14 mouse cellular contexts compared by ENCODE assay signal in the genomic region with DNA sequence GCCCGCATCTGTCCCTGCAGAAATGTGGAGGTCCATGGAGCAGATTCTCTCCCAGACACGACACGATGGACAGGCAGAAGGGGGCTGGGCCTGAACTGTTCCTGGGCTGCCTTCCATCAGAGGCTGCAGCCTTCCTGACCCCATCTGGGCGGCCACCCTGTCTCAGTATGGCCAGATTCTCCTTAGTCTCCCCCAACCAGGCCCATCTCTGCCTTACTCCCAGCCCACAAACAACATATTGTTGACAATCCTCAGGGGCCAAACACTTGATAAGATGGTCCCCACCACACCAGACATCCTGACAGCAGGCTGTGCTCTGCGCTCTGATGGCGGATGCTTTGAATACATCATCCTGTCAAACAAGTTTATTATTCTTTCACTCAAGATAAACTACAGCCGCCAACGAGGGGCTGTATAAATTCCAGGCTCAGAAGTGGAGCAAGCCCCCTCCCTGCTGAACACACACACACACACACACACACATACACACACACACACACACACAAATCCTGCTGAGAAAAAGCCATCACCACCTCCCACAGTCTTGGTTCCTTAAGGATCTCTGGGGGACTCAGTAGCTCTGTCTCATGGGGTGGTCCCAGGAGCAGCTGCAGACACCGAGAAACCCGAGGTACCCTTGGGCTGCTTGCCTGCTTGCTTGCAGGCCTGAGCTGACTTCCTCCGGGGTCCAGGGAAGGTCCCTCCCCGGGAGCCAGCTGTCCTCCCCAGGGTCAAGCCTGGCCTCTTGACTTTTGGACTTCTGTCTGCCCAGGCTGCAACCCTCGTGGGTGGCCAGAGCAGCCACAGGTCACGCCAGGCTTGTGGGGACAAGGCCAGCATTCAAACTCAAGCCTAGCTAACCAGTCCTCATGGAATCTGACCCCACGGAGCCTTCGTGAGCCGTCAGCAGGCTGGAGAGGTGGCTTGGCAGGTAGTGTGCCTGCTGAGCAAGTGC.
DNase-seq lines count a peak whose midpoint lies in the region; ATAC-seq lines count a peak whose summit lies in the region.
"Had no signal": no experiment of that assay in that cellular context is flagged by ENCODE, and none has a peak within 500 bp of the region (broad histone marks: within the 10 kb centered on the region; RNA-seq: fewer than 3 reads in every experiment).

No protein-coding gene starts in this region.

- no peaks in the 10 kb centered on the region for H3K36me3 ChIP-seq in lung, embryonic 15.5 days
- H3K36me3 ChIP-seq in embryonic facial prominence, embryonic 12.5 days: no peaks in the 10 kb centered on the region
- H3K36me3 ChIP-seq in limb, embryonic 11.5 days (ENCODE audit: control insufficient read depth, insufficient read depth, low read length): no peaks in the 10 kb centered on the region
- H3K36me3 ChIP-seq: embryonic facial prominence, embryonic 13.5 days; forebrain, embryonic 15.5 days; G1E; heart, embryonic 15.5 days; limb, embryonic 13.5 days; neural tube, embryonic 13.5 days had no signal

- H3K4me3 ChIP-seq in lung, embryonic 15.5 days: no peak overlapping the region
- H3K4me3 ChIP-seq in embryonic facial prominence, embryonic 12.5 days: no peak overlapping the region
- no peak overlapping the region for H3K4me3 ChIP-seq in limb, embryonic 11.5 days (ENCODE audit: low read depth, low read length)
- H3K4me3 ChIP-seq: embryonic facial prominence, embryonic 13.5 days; forebrain, embryonic 15.5 days; heart, embryonic 15.5 days; limb, embryonic 13.5 days; neural tube, embryonic 13.5 days had no signal

- H3K9ac ChIP-seq in lung, embryonic 15.5 days: no peak overlapping the region
- no peak overlapping the region for H3K9ac ChIP-seq in embryonic facial prominence, embryonic 12.5 days
- no peak overlapping the region for H3K9ac ChIP-seq in limb, embryonic 11.5 days (ENCODE audit: low read length)
- H3K9ac ChIP-seq: embryonic facial prominence, embryonic 13.5 days; forebrain, embryonic 15.5 days; heart, embryonic 15.5 days; limb, embryonic 13.5 days; neural tube, embryonic 13.5 days had no signal

- peaks cover 22% of the 10 kb centered on the region for H3K27me3 ChIP-seq in lung, embryonic 15.5 days
- peaks cover 22% of the 10 kb centered on the region for H3K27me3 ChIP-seq in embryonic facial prominence, embryonic 12.5 days
- peaks cover 6% of the 10 kb centered on the region; the same call in 1 of the 2 replicates for H3K27me3 ChIP-seq in limb, embryonic 11.5 days (ENCODE audit: control insufficient read depth, insufficient read depth, low read length)
- H3K27me3 ChIP-seq: forebrain, embryonic 15.5 days had no signal

- no peak overlapping the region for H3K4me2 ChIP-seq in lung, embryonic 15.5 days
- H3K4me2 ChIP-seq in embryonic facial prominence, embryonic 12.5 days (replicated peaks): no peak overlapping the region
- H3K4me2 ChIP-seq in limb, embryonic 11.5 days (ENCODE audit: low read depth, severe bottlenecking): no peak overlapping the region
- H3K4me2 ChIP-seq: embryonic facial prominence, embryonic 13.5 days; forebrain, embryonic 15.5 days; heart, embryonic 15.5 days; limb, embryonic 13.5 days; neural tube, embryonic 13.5 days had no signal

- DNase-seq in lung, postnatal 36 days: no peak
- peak; percentile 75 for DNase-seq in kidney, adult 18-20 months
- no peak for DNase-seq in limb, embryonic 11.5 days (ENCODE audit: low spot score)
- DNase-seq in left cerebral cortex, adult 18-20 months (ENCODE audit: low spot score in 2 of 2): no peak
- DNase-seq: adrenal gland, adult 8-10 months had no signal

- ATAC-seq in lung, embryonic 15.5 days (ENCODE audit: borderline replicate concordance, extremely low read depth, low FRiP score, low TSS enrichment): peak; percentile 30; the same call in 1 of the 2 replicates
- ATAC-seq in embryonic facial prominence, embryonic 12.5 days (ENCODE audit: insufficient number of reproducible peaks, insufficient read depth, low FRiP score, low TSS enrichment): no peak
- ATAC-seq in limb, embryonic 11.5 days (ENCODE audit: insufficient number of reproducible peaks, low FRiP score, low TSS enrichment, low read depth): no peak
- ATAC-seq in megakaryocyte progenitor cell, adult 5-6 weeks (replicated peaks; ENCODE audit: poor library complexity): no peak
- ATAC-seq: forebrain, embryonic 15.5 days had no signal

- 40% methylated on average over 17 of the region's 17 CpGs for WGBS in lung, embryonic 15.5 days
- 49% methylated on average over 17 of the region's 17 CpGs for WGBS in embryonic facial prominence, embryonic 12.5 days
- 40% methylated on average over 17 of the region's 17 CpGs for whole genome bisulfite sequencing in limb, embryonic 11.5 days

- peak overlapping the region; percentile 50 for H3K27ac ChIP-seq in lung, embryonic 15.5 days
- 0 out of 2 replicates have a peak overlapping the region, but pooled peaks have one; percentile 7 for H3K27ac ChIP-seq in embryonic facial prominence, embryonic 12.5 days
- 0 out of 2 replicates have a peak overlapping the region, but pooled peaks have one; percentile 16 for H3K27ac ChIP-seq in limb, embryonic 11.5 days (replicated peaks; ENCODE audit: low read depth, low read length)
- H3K27ac ChIP-seq: embryonic facial prominence, embryonic 13.5 days; forebrain, embryonic 15.5 days; heart, embryonic 15.5 days; limb, embryonic 13.5 days; neural tube, embryonic 13.5 days had no signal

- no peaks in the 10 kb centered on the region for H3K9me3 ChIP-seq in lung, embryonic 15.5 days
- no peaks in the 10 kb centered on the region for H3K9me3 ChIP-seq in embryonic facial prominence, embryonic 12.5 days
- H3K9me3 ChIP-seq in limb, embryonic 11.5 days (ENCODE audit: control insufficient read depth, low read length): 0 out of 2 replicates have a peak, but pooled peaks cover 5% of the 10 kb centered on the region
- H3K9me3 ChIP-seq: embryonic facial prominence, embryonic 13.5 days; forebrain, embryonic 15.5 days; heart, embryonic 15.5 days; limb, embryonic 13.5 days; neural tube, embryonic 13.5 days had no signal

- H3K4me1 ChIP-seq in lung, embryonic 15.5 days: peaks cover 72% of the 10 kb centered on the region
- H3K4me1 ChIP-seq in embryonic facial prominence, embryonic 12.5 days: peaks cover 49% of the 10 kb centered on the region
- peaks cover 31% of the 10 kb centered on the region for H3K4me1 ChIP-seq in limb, embryonic 11.5 days (ENCODE audit: control insufficient read depth, insufficient read depth, low read length)
